Mouse (Mus musculus) midbrain, embryonic 15.5 days (tissue): ENCODE results near the gene Nrxn2. TPM values are rescaled to one million over a fixed set of nuclear protein-coding genes. Genes with fewer than 3 reads are reported as not detected.

ENCODE experiments used
- ATAC-seq: fragments of 200-750 bp; cut with Nextera tagmentation; replicated peaks from 2 replicates; pipeline ENCODE4 v1.8.0; 2017; ENCODE audit warnings: moderate TSS enrichment
- H3K27ac ChIP-seq: fragments of 300-500 bp; sonication (generic); 2 replicates; pipeline ENCODE4 v1.5.1; 2015; ENCODE audit warnings: mild to moderate bottlenecking, inconsistent platforms
- H3K27me3 ChIP-seq: fragments of 300-500 bp; sonication (generic); replicated peaks from 2 replicates; pipeline ENCODE4 v1.6.1; 2015; ENCODE audit warnings: inconsistent platforms
- H3K36me3 ChIP-seq: fragments of 300-500 bp; sonication (generic); replicated peaks from 2 replicates; pipeline ENCODE4 v1.6.1; 2015; ENCODE audit warnings: inconsistent platforms
- H3K4me1 ChIP-seq: fragments of 300-500 bp; sonication (generic); 2 replicates; pipeline ENCODE4 v1.6.1; 2015; ENCODE audit warnings: inconsistent platforms
- H3K4me2 ChIP-seq: fragments of 300-500 bp; sonication (generic); 2 replicates; pipeline ENCODE4 v1.6.1; 2015; ENCODE audit warnings: inconsistent platforms, mild to moderate bottlenecking, moderate library complexity
- H3K4me3 ChIP-seq: fragments of 300-500 bp; sonication (generic); 2 replicates; pipeline ENCODE4 v1.5.1; 2015; ENCODE audit warnings: mild to moderate bottlenecking, inconsistent platforms
- H3K9ac ChIP-seq: fragments of 300-500 bp; sonication (generic); 2 replicates; pipeline ENCODE4 v1.6.1; 2015; ENCODE audit warnings: mild to moderate bottlenecking, inconsistent platforms
- H3K9me3 ChIP-seq: fragments of 300-500 bp; sonication (generic); 2 replicates; pipeline ENCODE4 v1.6.1; 2016; ENCODE audit warnings: inconsistent platforms
- WGBS: fragments of 180-500 bp; shearing (Covaris S2); methylation state at CpG from one replicate; pipeline ENCODE4 v1.1.7; 2015; ENCODE audit warnings: mixed read lengths; 5-methylcytosine and 5-hydroxymethylcytosine counted together
- polyA plus RNA-seq: library from polyadenylated mRNA; unstranded; fragments of >200 nt; fragmentation: Nextera tagmentation; extraction: Ambion mirVana; gene quantifications from 2 replicates; pipeline ENCODE4 v1.2.1, GENCODE M21; 2015

Nrxn2 gene
- polyA plus RNA-seq, 1 experiment from 2014 or later: 44.6 TPM

DNA sequence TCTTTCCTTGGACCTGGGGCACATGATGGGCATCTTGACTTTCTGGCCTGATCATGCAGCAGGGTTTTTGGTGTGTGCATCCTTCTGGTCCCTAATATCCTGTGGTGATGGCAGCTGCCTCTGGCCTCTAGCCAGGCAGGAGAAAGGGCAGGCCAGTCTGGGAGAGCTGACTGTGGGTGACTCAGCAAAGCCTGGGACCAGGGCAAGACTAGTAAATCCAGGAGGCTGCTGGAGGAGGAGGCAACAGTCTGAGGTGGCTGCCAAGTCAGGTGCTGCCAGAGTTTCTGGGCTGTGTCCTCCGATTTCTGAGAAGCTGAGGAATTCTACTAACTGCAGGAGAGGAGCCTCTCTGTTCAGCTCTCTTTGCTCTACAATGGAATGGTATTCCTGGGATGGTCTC, 127.6 kb downstream of the Nrxn2 start:
- Histone ChIP-seq H3K4me3 (no peak overlapping the region), H3K9me3 (no peaks in the 10 kb centered on the region), H3K27ac (no peak overlapping the region), H3K4me2 (no peak overlapping the region), H3K4me1 (peaks cover 13% of the 10 kb centered on the region), H3K27me3 (no peaks in the 10 kb centered on the region), H3K9ac (no peak overlapping the region), H3K36me3 (no peaks in the 10 kb centered on the region)
- WGBS: 73% methylated on average over 1 of the region's 1 CpGs
- no peak for ATAC-seq

DNA sequence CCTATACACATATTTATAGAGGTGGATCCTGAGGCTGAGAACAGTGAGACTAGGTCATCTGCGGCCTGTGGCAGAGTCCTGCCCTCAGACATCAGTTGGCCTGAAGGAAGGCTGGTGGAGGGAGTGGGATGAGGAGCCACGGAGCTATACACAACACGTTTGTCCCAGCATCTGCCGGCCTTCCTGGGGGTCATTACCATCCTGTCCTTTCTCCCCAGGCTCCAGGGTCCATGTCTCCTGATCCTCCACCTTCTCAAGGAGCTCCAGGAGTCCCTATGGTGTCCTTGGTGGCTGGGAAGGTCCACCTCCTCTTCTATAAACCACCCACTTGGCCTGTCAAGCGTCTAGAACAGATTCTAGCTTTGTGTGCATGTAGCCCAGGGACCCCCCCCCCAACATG, 129.3 kb downstream of the Nrxn2 start:
- Histone ChIP-seq H3K4me2 (no peak overlapping the region), H3K27me3 (no peaks in the 10 kb centered on the region), H3K4me3 (no peak overlapping the region), H3K27ac (no peak overlapping the region), H3K4me1 (peaks cover 13% of the 10 kb centered on the region), H3K9ac (no peak overlapping the region), H3K9me3 (no peaks in the 10 kb centered on the region), H3K36me3 (no peaks in the 10 kb centered on the region)
- 84% methylated on average over 5 of the region's 5 CpGs for WGBS
- ATAC-seq: no peak

GRCm38 (mm10) chr19:6548431-6549410, 130.2 kb downstream of the Nrxn2 start:
- H3K36me3 ChIP-seq: no peaks in the 10 kb centered on the region
- WGBS: 61% methylated on average over 16 of the region's 16 CpGs
- H3K4me1 ChIP-seq: peaks cover 13% of the 10 kb centered on the region
- no peaks in the 10 kb centered on the region for H3K9me3 ChIP-seq
- no peak overlapping the region for H3K4me2 ChIP-seq
- H3K4me3 ChIP-seq: no peak overlapping the region
- H3K9ac ChIP-seq: no peak overlapping the region
- no peak for ATAC-seq
- no peaks in the 10 kb centered on the region for H3K27me3 ChIP-seq
- 0 out of 2 replicates have a peak overlapping the region, but pooled peaks have one; percentile 0 for H3K27ac ChIP-seq

DNA sequence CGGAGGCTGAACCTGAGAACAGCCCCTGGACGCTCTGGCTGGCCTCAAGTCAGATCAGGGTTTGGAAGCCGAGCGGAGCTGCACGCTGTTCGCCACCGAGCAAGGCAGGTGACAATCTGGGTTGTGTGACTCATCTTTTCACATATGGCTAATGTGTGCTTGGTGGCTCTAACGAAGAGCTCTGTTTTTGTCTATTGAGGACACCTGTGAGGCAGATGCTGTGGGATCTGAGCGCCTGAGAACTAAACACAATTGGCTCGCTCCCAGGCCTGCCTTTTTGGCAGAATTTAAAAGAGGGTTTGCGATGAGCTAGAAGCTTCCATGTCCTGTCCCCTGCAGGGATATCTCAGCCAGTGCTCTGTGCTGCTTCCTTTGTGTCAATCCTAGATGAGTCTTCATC, 131.0 kb downstream of the Nrxn2 start:
- 70% methylated on average over 11 of the region's 11 CpGs for WGBS
- no peak overlapping the region for H3K4me3 ChIP-seq
- H3K4me2 ChIP-seq: no peak overlapping the region
- no peaks in the 10 kb centered on the region for H3K36me3 ChIP-seq
- no peak overlapping the region for H3K27ac ChIP-seq
- ATAC-seq: peak; percentile 34; the same call in 1 of the 2 replicates
- peaks cover 13% of the 10 kb centered on the region for H3K4me1 ChIP-seq
- no peak overlapping the region for H3K9ac ChIP-seq
- H3K9me3 ChIP-seq: no peaks in the 10 kb centered on the region
- no peaks in the 10 kb centered on the region for H3K27me3 ChIP-seq

DNA sequence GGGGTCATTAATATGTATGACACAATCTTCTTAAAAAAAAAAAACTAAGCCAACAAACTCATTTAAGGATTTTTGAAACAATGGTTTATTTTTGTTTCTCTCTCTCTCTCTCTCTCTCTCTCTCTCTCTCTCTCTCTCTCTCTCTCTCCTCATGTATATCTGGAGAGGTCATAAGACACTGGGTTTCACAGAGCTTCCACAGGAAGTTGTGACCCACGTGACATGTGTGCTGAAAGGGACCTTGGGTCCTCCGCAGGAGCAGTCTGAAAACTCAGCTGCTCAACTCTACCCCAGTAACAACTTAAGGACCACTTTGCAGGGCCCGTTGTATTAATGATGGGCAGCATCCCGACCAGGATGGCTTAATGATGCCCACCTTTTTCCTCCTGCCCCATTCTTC, 132.7 kb downstream of the Nrxn2 start:
- H3K36me3 ChIP-seq: no peaks in the 10 kb centered on the region
- H3K9ac ChIP-seq: no peak overlapping the region
- WGBS: 69% methylated on average over 4 of the region's 4 CpGs
- H3K9me3 ChIP-seq: no peaks in the 10 kb centered on the region
- H3K27ac ChIP-seq: no peak overlapping the region
- peaks cover 13% of the 10 kb centered on the region for H3K4me1 ChIP-seq
- H3K27me3 ChIP-seq: no peaks in the 10 kb centered on the region
- H3K4me3 ChIP-seq: no peak overlapping the region
- no peak for ATAC-seq
- no peak overlapping the region for H3K4me2 ChIP-seq

DNA sequence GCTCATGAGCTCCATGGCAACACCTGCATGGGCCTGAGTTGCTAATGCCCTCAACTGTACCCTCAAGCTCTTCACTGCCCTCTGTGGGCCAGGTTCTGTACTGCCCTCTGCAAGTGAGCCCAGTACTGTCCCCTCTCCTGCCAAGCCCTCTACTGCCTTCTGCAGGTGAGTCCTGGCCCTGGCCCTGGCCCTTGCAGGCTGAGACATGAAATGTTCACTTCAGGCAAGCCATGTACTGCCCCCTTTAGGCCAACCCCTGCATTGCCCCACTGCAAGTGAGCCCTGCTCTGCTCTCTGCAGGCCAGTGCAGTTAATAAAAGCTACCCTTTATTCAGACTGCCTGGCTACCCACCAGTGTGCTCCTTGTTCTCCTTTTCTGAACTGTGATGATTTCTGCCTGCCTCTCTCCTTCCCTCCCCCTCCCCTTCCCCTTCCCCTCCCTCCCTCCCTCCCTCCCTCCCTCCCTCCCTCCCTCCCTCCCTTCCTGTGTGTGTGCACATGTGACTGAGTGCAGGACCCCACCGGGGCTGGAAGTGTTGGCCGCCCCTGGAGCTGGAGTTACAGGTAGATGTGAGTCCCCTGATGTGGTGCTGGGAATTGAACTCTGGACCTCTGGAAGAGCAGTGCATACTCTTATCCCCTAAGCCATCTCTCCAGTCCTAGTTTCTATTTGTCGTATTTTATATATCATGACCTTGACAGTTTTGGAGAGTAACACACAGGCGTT, 133.9 kb downstream of the Nrxn2 start:
- 89% methylated on average over 3 of the region's 4 CpGs for WGBS
- peaks cover 13% of the 10 kb centered on the region for H3K4me1 ChIP-seq
- no peak for ATAC-seq
- H3K27me3 ChIP-seq: no peaks in the 10 kb centered on the region
- no peak overlapping the region for H3K9ac ChIP-seq
- H3K4me2 ChIP-seq: no peak overlapping the region
- no peaks in the 10 kb centered on the region for H3K36me3 ChIP-seq
- H3K27ac ChIP-seq: no peak overlapping the region
- no peak overlapping the region for H3K4me3 ChIP-seq
- H3K9me3 ChIP-seq: no peaks in the 10 kb centered on the region

GRCm38 (mm10) chr19:6553174-6553573, 134.6 kb downstream of the Nrxn2 start:
- no peaks in the 10 kb centered on the region for H3K9me3 ChIP-seq
- no peak overlapping the region for H3K27ac ChIP-seq
- no peak overlapping the region for H3K4me3 ChIP-seq
- no peak overlapping the region for H3K9ac ChIP-seq
- no peak overlapping the region for H3K4me2 ChIP-seq
- no peak for ATAC-seq
- 86% methylated on average over 5 of the region's 5 CpGs for WGBS
- no peaks in the 10 kb centered on the region for H3K36me3 ChIP-seq
- no peaks in the 10 kb centered on the region for H3K27me3 ChIP-seq
- peaks cover 12% of the 10 kb centered on the region for H3K4me1 ChIP-seq

- Histone ChIP-seq H3K9ac (no peak overlapping the region), H3K9me3 (no peaks in the 10 kb centered on the region), H3K27me3 (no peaks in the 10 kb centered on the region), H3K36me3 (no peaks in the 10 kb centered on the region), H3K4me2 (no peak overlapping the region), H3K4me3 (no peak overlapping the region), H3K27ac (no peak overlapping the region), H3K4me1 (peaks cover 8% of the 10 kb centered on the region; the same call in 1 of the 2 replicates)
- 29% methylated on average over 8 of the region's 8 CpGs for WGBS
- ATAC-seq: no peak
Observed at GRCm38 (mm10) chr19:6553819-6554582, 135.5 kb downstream of the Nrxn2 start.

DNA sequence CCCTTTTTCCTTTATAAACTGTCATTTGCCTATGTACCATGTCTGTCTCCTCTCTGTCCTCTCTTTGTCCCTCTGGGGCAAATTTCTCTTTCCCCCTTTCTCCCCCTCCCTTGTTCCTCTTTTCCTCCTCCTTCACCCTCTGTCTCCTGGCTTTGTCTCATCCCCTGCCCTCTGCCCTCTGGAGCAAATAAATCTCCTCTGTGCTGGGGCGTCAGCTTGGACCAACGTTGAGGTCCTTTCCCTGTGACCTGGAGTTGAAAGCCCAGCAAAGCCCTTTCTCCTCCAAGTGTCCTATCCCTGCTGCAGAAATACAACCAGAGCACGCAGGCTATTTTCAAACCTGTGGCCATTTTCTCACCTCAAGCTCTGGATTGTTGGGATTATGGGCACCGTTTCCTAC, 141.0 kb downstream of the Nrxn2 start:
- no peaks in the 10 kb centered on the region for H3K27me3 ChIP-seq
- no peak overlapping the region for H3K27ac ChIP-seq
- no peak overlapping the region for H3K9ac ChIP-seq
- H3K36me3 ChIP-seq: no peaks in the 10 kb centered on the region
- ATAC-seq: no peak
- H3K4me1 ChIP-seq: no peaks in the 10 kb centered on the region
- no peak overlapping the region for H3K4me3 ChIP-seq
- no peaks in the 10 kb centered on the region for H3K9me3 ChIP-seq
- 58% methylated on average over 4 of the region's 4 CpGs for WGBS
- H3K4me2 ChIP-seq: no peak overlapping the region

DNA sequence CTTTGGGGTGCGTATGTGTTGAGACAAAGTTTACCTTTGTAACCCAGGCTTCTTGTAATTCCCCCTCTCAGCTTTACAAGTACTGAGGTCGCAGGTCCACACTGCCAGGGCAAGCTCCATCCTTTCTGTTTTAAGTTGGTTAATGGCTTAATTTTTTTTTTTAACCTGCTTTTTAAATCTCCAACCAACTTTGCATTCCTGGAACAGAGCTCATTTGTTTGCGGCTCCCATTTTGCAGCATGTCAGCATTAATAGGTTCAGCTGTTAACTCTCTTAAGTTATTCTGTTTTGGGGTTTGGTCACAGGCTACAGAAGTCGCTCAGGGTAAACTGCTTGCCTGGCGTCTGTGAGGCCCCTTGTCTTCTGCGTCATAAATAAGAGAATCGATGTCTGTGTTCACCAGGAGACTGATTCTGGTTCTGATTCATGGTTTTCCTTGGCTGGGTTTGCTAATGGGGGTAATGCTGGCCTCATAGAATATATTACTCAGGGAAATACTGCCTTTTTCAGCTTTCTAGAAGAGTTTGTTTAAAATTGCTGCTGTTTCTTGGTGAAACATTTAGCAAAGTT, 141.8 kb downstream of the Nrxn2 start:
- Histone ChIP-seq H3K4me3 (no peak overlapping the region), H3K4me1 (no peaks in the 10 kb centered on the region), H3K27ac (no peak overlapping the region), H3K36me3 (no peaks in the 10 kb centered on the region), H3K27me3 (no peaks in the 10 kb centered on the region), H3K4me2 (no peak overlapping the region), H3K9me3 (no peaks in the 10 kb centered on the region), H3K9ac (no peak overlapping the region)
- ATAC-seq: no peak
- WGBS: 68% methylated on average over 7 of the region's 7 CpGs

DNA sequence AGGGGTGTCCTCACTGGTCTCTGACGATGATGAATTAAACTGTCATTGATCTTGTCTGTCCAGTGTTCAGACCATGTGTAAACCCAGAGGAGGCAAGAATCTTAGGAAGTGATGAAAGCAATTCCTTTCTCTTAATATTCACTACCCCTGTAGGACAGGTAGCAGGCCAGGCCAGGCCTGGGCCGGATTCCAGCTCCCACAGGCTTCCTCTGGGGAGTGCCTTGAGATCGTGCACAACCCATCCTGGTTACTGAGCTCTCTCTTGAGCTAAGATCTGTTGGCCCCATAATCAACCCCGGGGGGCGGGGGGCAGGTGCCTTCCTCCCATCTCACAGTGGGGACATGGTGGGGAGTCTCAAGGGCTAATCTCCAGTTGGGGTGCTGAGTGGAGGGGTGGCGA, 146.6 kb downstream of the Nrxn2 start:
- Histone ChIP-seq H3K4me1 (peaks cover 5% of the 10 kb centered on the region; the same call in 1 of the 2 replicates), H3K4me2 (no peak overlapping the region), H3K27me3 (no peaks in the 10 kb centered on the region), H3K9me3 (no peaks in the 10 kb centered on the region), H3K4me3 (no peak overlapping the region), H3K9ac (no peak overlapping the region), H3K27ac (no peak overlapping the region), H3K36me3 (no peaks in the 10 kb centered on the region)
- WGBS: 87% methylated on average over 6 of the region's 6 CpGs
- ATAC-seq: no peak

GRCm38 (mm10) chr19:6566450-6566849, 147.9 kb downstream of the Nrxn2 start:
- H3K27ac ChIP-seq: no peak overlapping the region
- WGBS: 66% methylated on average over 2 of the region's 2 CpGs
- peaks cover 5% of the 10 kb centered on the region; the same call in 1 of the 2 replicates for H3K4me1 ChIP-seq
- no peak; the same call in 1 of the 2 replicates for ATAC-seq
- H3K4me3 ChIP-seq: no peak overlapping the region
- no peaks in the 10 kb centered on the region for H3K9me3 ChIP-seq
- H3K36me3 ChIP-seq: no peaks in the 10 kb centered on the region
- no peak overlapping the region for H3K4me2 ChIP-seq
- H3K27me3 ChIP-seq: no peaks in the 10 kb centered on the region
- H3K9ac ChIP-seq: no peak overlapping the region
